Mouse (Mus musculus) G1E (cell line): Measurements from ENCODE around the gene Pard3b. TPM values are rescaled to one million over a fixed set of nuclear protein-coding genes. Genes with fewer than 3 reads are reported as not detected.

Source experiments
- ATAC-seq: 2 replicates; pipeline ENCODE4 v1.8.0; 2016; ENCODE audit warnings: mild to moderate bottlenecking; ENCODE audit not compliant: insufficient number of reproducible peaks, poor library complexity, low FRiP score, severe bottlenecking; ENCODE audit errors: extremely low read depth
- DNase-seq: peaks from one replicate; pipeline ENCODE4 v3.0.0; 2012; ENCODE audit warnings: low spot score
- H3K27me3 ChIP-seq: 2 replicates; pipeline ENCODE4 v1.6.1; 2012; ENCODE audit warnings: mild to moderate bottlenecking, low read length, inconsistent platforms; ENCODE audit not compliant: insufficient read depth
- H3K36me3 ChIP-seq: replicated peaks from 2 replicates; pipeline ENCODE3; 2012; ENCODE audit warnings: mild to moderate bottlenecking, inconsistent platforms
- H3K4me1 ChIP-seq: 2 replicates; pipeline ENCODE4 v1.6.1; 2012; ENCODE audit warnings: low read depth, low read length, inconsistent platforms, mixed read lengths; ENCODE audit not compliant: insufficient read depth
- H3K4me3 ChIP-seq: 2 replicates; pipeline ENCODE4 v1.5.1; 2012; ENCODE audit warnings: low read depth, mild to moderate bottlenecking, inconsistent platforms, low read length, moderate library complexity, mixed read lengths
- H3K9me3 ChIP-seq: replicated peaks from 2 replicates; pipeline ENCODE4 v1.6.1; 2012; ENCODE audit warnings: inconsistent platforms
- CTCF ChIP-seq: IDR thresholded peaks from 2 replicates; pipeline ENCODE4 v1.5.1; 2012; ENCODE audit warnings: low read depth, low read length, inconsistent platforms, mixed read lengths
- GATA1 ChIP-seq: IDR thresholded peaks from 2 replicates; pipeline ENCODE4 v1.6.1; 2012; ENCODE audit warnings: borderline replicate concordance, low read length, inconsistent platforms, mixed read lengths
- GATA2 ChIP-seq: IDR thresholded peaks from 2 replicates; pipeline ENCODE4 v1.6.1; 2012; ENCODE audit warnings: low read depth, low read length, inconsistent platforms, borderline replicate concordance
- POLR2AphosphoS5 ChIP-seq: IDR thresholded peaks from 2 replicates; pipeline ENCODE4 v1.6.1; 2012; ENCODE audit warnings: low read depth, low read length, inconsistent platforms; ENCODE audit not compliant: insufficient replicate concordance
- TAL1 ChIP-seq: conservative IDR thresholded peaks from 2 replicates; pipeline ENCODE4 v1.6.1; 2012; ENCODE audit warnings: low read depth, low read length, inconsistent platforms, mixed read lengths
- polyA plus RNA-seq: library from polyadenylated mRNA; stranded (reverse); fragments of >175 nt; gene quantifications from 2 replicates; pipeline ENCODE4 v1.2.3, GENCODE M21; 2012
- total RNA-seq, 2 experiments: library from RNA; stranded (forward) in 1 of 2; stranded (reverse) in 1 of 2; fragments of 200-1000 nt in 1 of 2; fragments of >200 nt in 1 of 2; fragmentation: Nextera tagmentation in 1 of 2; gene quantifications; 2 replicates each; pipeline ENCODE4 v1.2.3; 2014 to 2017

Pard3b gene
- total and polyA plus RNA-seq, 3 experiments = 0.33 TPM; not detected in 2

GRCm38 (mm10) chr1:62435844-62436243 is 797.2 kb downstream of the Pard3b start:
- Histone ChIP-seq H3K9me3 (no peaks in the 10 kb centered on the region), H3K4me1 (peaks cover 2% of the 10 kb centered on the region; the same call in 1 of the 2 replicates), H3K27me3 (peaks cover 12% of the 10 kb centered on the region; the same call in 1 of the 2 replicates), H3K36me3 (no peaks in the 10 kb centered on the region), H3K4me3 (no peak overlapping the region)
- TF ChIP-seq GATA2 = no peak
- TF ChIP-seq CTCF = no peak
- no peak for TF ChIP-seq GATA1
- TF ChIP-seq POLR2AphosphoS5 = no peak
- TF ChIP-seq TAL1 = no peak
- no peak for ATAC-seq
- DNase-seq = no peak

GRCm38 (mm10) chr1:62436304-62436703 is 797.7 kb downstream of the Pard3b start:
- no peak for DNase-seq
- Histone ChIP-seq H3K4me1 (peaks cover 2% of the 10 kb centered on the region; the same call in 1 of the 2 replicates), H3K27me3 (peaks cover 12% of the 10 kb centered on the region; the same call in 1 of the 2 replicates), H3K4me3 (no peak overlapping the region), H3K36me3 (no peaks in the 10 kb centered on the region), H3K9me3 (no peaks in the 10 kb centered on the region)
- no peak for ATAC-seq
- TF ChIP-seq GATA1 (no peak), TAL1 (no peak), POLR2AphosphoS5 (no peak), CTCF (no peak), GATA2 (no peak)

DNA sequence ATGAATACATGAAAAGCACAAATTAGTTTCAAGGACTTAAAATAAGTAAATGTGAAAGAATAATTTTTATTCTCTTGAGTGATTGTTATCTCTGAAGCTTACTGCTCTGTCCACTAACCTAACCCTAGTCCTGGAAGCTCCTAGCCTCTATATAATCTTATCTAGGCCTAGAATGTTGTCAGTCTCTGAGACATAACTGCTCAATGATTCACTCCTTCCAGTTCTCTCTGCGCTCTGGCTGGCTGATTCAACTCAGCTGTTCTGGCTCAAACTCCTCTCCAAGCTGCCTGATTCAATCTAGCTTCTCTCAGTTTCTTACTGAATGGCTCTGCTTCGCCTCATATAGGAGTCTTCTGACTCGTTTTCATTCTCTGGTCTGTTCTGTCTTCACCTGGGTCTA is 798.9 kb downstream of the Pard3b start:
- ATAC-seq = no peak
- Histone ChIP-seq H3K4me1 (peaks cover 2% of the 10 kb centered on the region; the same call in 1 of the 2 replicates), H3K9me3 (no peaks in the 10 kb centered on the region), H3K27me3 (peaks cover 10% of the 10 kb centered on the region; the same call in 1 of the 2 replicates), H3K36me3 (no peaks in the 10 kb centered on the region), H3K4me3 (no peak overlapping the region)
- TF ChIP-seq POLR2AphosphoS5 (no peak), GATA1 (no peak), CTCF (no peak), TAL1 (no peak), GATA2 (no peak)
- no peak for DNase-seq

DNA sequence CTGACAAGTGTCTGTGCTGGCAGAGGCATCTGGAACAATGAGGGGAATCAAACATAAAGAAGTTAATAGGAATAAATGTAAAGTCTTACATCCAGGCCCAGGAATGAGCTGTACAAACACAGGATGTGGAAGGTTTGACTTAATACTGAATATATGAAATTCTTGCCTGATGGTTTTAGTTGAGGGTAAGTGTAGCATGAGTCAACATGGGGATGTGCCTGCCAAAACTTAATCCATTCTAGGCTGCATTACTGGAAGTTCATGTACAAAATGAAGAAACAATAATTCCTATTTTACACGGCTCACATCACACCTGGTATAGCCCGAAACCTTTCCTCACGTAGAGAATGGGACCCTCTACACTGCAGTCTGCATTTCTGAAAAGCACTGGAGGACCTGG is 805.8 kb downstream of the Pard3b start:
- TF ChIP-seq GATA1 = no peak
- TF ChIP-seq TAL1 = no peak
- no peak for TF ChIP-seq POLR2AphosphoS5
- TF ChIP-seq GATA2 = no peak
- no peak for TF ChIP-seq CTCF
- H3K36me3 ChIP-seq = no peaks in the 10 kb centered on the region
- no peak for ATAC-seq
- 0 out of 2 replicates have a peak, but pooled peaks cover under 1% of the 10 kb centered on the region for H3K27me3 ChIP-seq
- H3K4me1 ChIP-seq = no peaks in the 10 kb centered on the region
- DNase-seq = no peak
- no peak overlapping the region for H3K4me3 ChIP-seq
- no peaks in the 10 kb centered on the region for H3K9me3 ChIP-seq

- TF ChIP-seq TAL1 = no peak
- TF ChIP-seq GATA2 = no peak
- TF ChIP-seq GATA1 = no peak
- TF ChIP-seq CTCF = no peak
- no peak for TF ChIP-seq POLR2AphosphoS5
- Histone ChIP-seq H3K4me3 (no peak overlapping the region), H3K9me3 (no peaks in the 10 kb centered on the region), H3K36me3 (no peaks in the 10 kb centered on the region), H3K4me1 (no peaks in the 10 kb centered on the region), H3K27me3 (peaks cover 4% of the 10 kb centered on the region; the same call in 1 of the 2 replicates)
- no peak for DNase-seq
- ATAC-seq = no peak
These were observed 808.2 kb downstream of the Pard3b start for GRCm38 (mm10) chr1:62446818-62447217.

GRCm38 (mm10) chr1:62449193-62449875 is 810.7 kb downstream of the Pard3b start:
- H3K27me3 ChIP-seq = peaks cover 6% of the 10 kb centered on the region; the same call in 1 of the 2 replicates
- no peaks in the 10 kb centered on the region for H3K36me3 ChIP-seq
- DNase-seq (no peak), ATAC-seq (no peak)
- H3K4me1 ChIP-seq = no peaks in the 10 kb centered on the region
- no peak overlapping the region for H3K4me3 ChIP-seq
- no peak for TF ChIP-seq GATA2
- no peak for TF ChIP-seq POLR2AphosphoS5
- no peak for TF ChIP-seq CTCF
- TF ChIP-seq GATA1 = no peak
- H3K9me3 ChIP-seq = no peaks in the 10 kb centered on the region
